Mouse (Mus musculus) cerebellum, adult (tissue): Measurements from ENCODE around the gene Fmo2.

Experiments
- ATAC-seq: cut with Nextera tagmentation; 2 replicates; pipeline ENCODE4 v1.9.2; 2017; ENCODE audit warnings: mild to moderate bottlenecking, moderate library complexity, mixed read lengths; ENCODE audit not compliant: insufficient number of reproducible peaks, low FRiP score, low TSS enrichment

The Fmo2 gene

GRCm38 (mm10) chr1:162893014-162893413 is 5.5 kb downstream of the Fmo2 start:
- no peak for ATAC-seq

- ATAC-seq: no peak
Observed at GRCm38 (mm10) chr1:162891980-162892451, 6.5 kb downstream of the Fmo2 start.

GRCm38 (mm10) chr1:162888646-162889045 is 9.9 kb downstream of the Fmo2 start:
- no peak for ATAC-seq

GRCm38 (mm10) chr1:162887644-162888043 is 10.9 kb downstream of the Fmo2 start:
- no peak for ATAC-seq

GRCm38 (mm10) chr1:162886138-162886816 is 12.2 kb downstream of the Fmo2 start:
- no peak for ATAC-seq

- ATAC-seq: no peak
Observed at GRCm38 (mm10) chr1:162882681-162883080, 15.8 kb downstream of the Fmo2 start.

GRCm38 (mm10) chr1:162879595-162880369 is 18.7 kb downstream of the Fmo2 start:
- ATAC-seq: no peak

GRCm38 (mm10) chr1:162875091-162875490 is 23.4 kb downstream of the Fmo2 start:
- no peak for ATAC-seq

GRCm38 (mm10) chr1:162871701-162872311 is 26.7 kb downstream of the Fmo2 start:
- ATAC-seq: no peak

- ATAC-seq: no peak
Observed at GRCm38 (mm10) chr1:162870978-162871377, 27.5 kb downstream of the Fmo2 start.

GRCm38 (mm10) chr1:162867396-162867795 is 31.1 kb downstream of the Fmo2 start:
- no peak for ATAC-seq

GRCm38 (mm10) chr1:162866280-162866681 is 32.2 kb downstream of the Fmo2 start, which contains the start of gene Fmo1:
Gene Fmo1, minus strand, starts transcription at chr1:162866610.
- no peak for ATAC-seq

GRCm38 (mm10) chr1:162865493-162865830 is 33.1 kb downstream of the Fmo2 start:
- ATAC-seq: no peak

- no peak for ATAC-seq
Observed at GRCm38 (mm10) chr1:162864816-162865492, 33.6 kb downstream of the Fmo2 start.

- no peak for ATAC-seq
Observed at GRCm38 (mm10) chr1:162864279-162864678, 34.2 kb downstream of the Fmo2 start.

GRCm38 (mm10) chr1:162863579-162863978 is 34.9 kb downstream of the Fmo2 start:
- ATAC-seq: no peak

GRCm38 (mm10) chr1:162862328-162862727 is 36.2 kb downstream of the Fmo2 start:
- no peak for ATAC-seq

GRCm38 (mm10) chr1:162859996-162860605 is 38.4 kb downstream of the Fmo2 start:
- no peak for ATAC-seq

GRCm38 (mm10) chr1:162859545-162859976 is 39.0 kb downstream of the Fmo2 start:
- no peak for ATAC-seq

GRCm38 (mm10) chr1:162858748-162859130 is 39.8 kb downstream of the Fmo2 start:
- ATAC-seq: no peak
